Mouse (Mus musculus): ENCODE data around the gene Dbf4. TPM values are rescaled to one million over a fixed set of nuclear protein-coding genes. Genes with fewer than 3 reads are reported as not detected.
A peak's percentile ranks its signal among the peaks of the same experiment; 100 is the strongest.

Dbf4 gene
- polyA plus RNA-seq, 1 experiment from 2014 or later, result 29.7 TPM

DNA sequence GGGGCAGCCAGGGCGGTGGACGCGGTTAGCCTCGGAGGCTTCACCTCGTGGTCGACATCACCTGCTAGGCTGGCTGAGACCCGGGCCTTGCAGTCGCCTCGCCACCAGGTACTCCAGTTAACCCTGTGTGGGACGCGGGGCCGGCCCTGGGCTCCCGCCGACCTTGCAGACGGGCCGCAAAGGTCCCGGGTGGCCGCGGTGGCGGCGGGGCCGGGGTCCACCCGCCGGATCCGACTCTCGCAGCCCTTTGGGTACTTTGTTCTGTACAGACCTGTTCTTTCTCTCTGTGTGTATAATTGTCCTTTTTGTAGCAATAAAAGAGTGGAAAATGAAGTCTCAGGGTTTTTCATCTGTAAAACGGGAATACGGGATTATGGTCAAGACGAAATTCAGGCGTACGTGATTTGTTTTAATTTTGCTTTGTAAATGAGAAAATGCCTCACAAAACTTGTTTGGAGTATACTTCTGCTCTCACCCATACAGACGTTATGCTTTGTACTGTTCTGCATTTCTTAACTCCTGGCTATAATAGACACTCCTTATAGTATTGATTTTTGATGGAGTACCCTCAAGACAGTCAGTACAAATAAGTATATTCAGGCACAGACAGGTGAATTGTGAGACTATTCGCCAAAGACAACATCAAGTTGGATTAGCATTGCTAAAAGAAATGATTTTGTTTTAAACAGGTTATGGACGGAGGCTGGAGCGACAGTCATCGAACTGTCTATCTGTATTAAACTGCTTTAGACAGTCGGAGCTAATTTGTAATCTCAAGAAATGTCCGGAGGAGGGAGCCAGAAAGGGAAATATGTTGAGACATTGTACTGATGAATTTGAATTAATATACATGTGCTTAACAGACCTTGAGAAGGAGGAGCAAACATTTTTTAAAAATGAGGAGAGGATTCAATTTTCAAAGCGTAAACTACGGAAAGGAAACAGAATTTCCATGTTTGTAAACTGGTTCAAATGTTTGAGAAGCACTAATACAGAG lies 714 bp upstream of the Dbf4 start:
- H3K9me3 ChIP-seq (ENCODE audit: control insufficient read depth, low read length), result no peaks in the 10 kb centered on the region
- H3K4me1 ChIP-seq (ENCODE audit: control insufficient read depth in 2 of 2, insufficient read depth in 2 of 2, low read length in 2 of 2), result peaks cover 0 to 17% of the 10 kb centered on the region in 2 experiments; a peak in 2 of 4 replicates
- WGBS, result 1% methylated on average over 40 of the region's 40 CpGs
- H3K4me3 ChIP-seq (ENCODE audit: control insufficient read depth in 1 of 2, insufficient read depth in 1 of 2, low read depth in 1 of 2, low read length in 2 of 2), result peak overlapping the region; percentile 86 to 89
- no peak for ATAC-seq (ENCODE audit: insufficient number of reproducible peaks, insufficient read depth, low FRiP score, low read depth)
- peak overlapping the region; percentile 46 to 80 for H3K27ac ChIP-seq (replicated peaks in 1 of 2; ENCODE audit: control insufficient read depth in 1 of 2, insufficient read depth in 1 of 2, low read depth in 2 of 2, low read length in 2 of 2)
- peak overlapping the region; percentile 94 for H3K9ac ChIP-seq (ENCODE audit: low read length)
- no peaks in the 10 kb centered on the region for H3K27me3 ChIP-seq (ENCODE audit: control insufficient read depth, insufficient read depth, low read length)
- peak overlapping the region; percentile 91 for H3K4me2 ChIP-seq (ENCODE audit: low read length)
- H3K36me3 ChIP-seq (ENCODE audit: control insufficient read depth, insufficient read depth, low read length), result peaks cover 16% of the 10 kb centered on the region

DNA sequence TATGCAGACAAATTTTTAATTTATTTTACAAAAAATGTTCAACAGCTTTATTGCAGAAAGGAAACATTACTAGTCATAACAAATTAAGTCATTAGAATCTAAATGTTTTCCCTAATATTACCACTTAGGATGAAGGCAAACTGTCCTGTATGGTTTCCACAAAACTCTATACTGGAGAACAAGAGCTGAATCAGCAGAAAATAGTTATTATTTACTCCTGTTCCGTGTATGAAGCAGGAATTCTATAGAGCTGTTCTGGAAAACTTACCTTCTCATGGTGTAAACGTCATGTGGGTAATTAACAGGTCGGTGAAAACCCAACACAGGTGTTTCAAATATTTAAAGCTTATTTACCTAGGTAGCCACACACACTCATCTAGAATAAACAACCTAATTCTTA lies 1.1 kb downstream of the Dbf4 start:
- Histone ChIP-seq H3K4me3 (ENCODE audit: control insufficient read depth in 1 of 2, insufficient read depth in 1 of 2, low read depth in 1 of 2, low read length in 2 of 2) (peak overlapping the region in 1 of 2 experiments; percentile 89; a peak in 2 of 4 replicates), H3K9me3 (ENCODE audit: control insufficient read depth, low read length) (no peaks in the 10 kb centered on the region), H3K9ac (ENCODE audit: low read length) (peak overlapping the region; percentile 93), H3K4me1 (ENCODE audit: control insufficient read depth in 2 of 2, insufficient read depth in 2 of 2, low read length in 2 of 2) (peaks cover 0 to 17% of the 10 kb centered on the region in 2 experiments; a peak in 3 of 4 replicates), H3K27ac (replicated peaks in 1 of 2; ENCODE audit: control insufficient read depth in 1 of 2, insufficient read depth in 1 of 2, low read depth in 2 of 2, low read length in 2 of 2) (no peak overlapping the region), H3K27me3 (ENCODE audit: control insufficient read depth, insufficient read depth, low read length) (no peaks in the 10 kb centered on the region), H3K4me2 (ENCODE audit: low read length) (peak overlapping the region; percentile 91), H3K36me3 (ENCODE audit: control insufficient read depth, insufficient read depth, low read length) (peaks cover 30% of the 10 kb centered on the region)
- ATAC-seq (ENCODE audit: insufficient number of reproducible peaks, insufficient read depth, low FRiP score, low read depth), result no peak
- 18% methylated on average over 3 of the region's 3 CpGs for WGBS

DNA sequence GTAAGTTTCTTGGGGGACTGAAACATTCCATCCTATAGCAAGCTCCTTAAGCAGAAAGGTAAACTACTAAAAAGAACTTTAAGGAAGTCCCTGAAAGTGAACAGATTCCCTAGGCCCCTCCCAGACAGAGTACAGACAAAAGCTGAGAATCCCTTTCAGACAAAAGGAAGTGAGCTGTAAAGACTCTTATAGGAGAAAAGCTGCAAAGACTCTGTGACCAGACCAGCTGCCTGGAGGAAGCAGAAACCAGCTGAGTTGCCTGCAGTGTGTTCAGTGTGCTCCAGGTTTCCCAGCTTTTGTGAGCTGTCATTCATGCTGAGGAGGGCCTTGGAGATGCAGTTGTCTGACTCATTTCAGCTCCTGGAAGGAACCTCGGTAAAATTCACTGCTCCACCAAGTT lies 5.1 kb downstream of the Dbf4 start:
- Histone ChIP-seq H3K27me3 (ENCODE audit: control insufficient read depth, insufficient read depth, low read length) (no peaks in the 10 kb centered on the region), H3K4me2 (ENCODE audit: low read length) (no peak overlapping the region), H3K36me3 (ENCODE audit: control insufficient read depth, insufficient read depth, low read length) (peaks cover 48% of the 10 kb centered on the region), H3K4me3 (ENCODE audit: control insufficient read depth in 1 of 2, insufficient read depth in 1 of 2, low read depth in 1 of 2, low read length in 2 of 2) (no peak overlapping the region), H3K9me3 (ENCODE audit: control insufficient read depth, low read length) (no peaks in the 10 kb centered on the region), H3K9ac (ENCODE audit: low read length) (no peak overlapping the region), H3K27ac (replicated peaks in 1 of 2; ENCODE audit: control insufficient read depth in 1 of 2, insufficient read depth in 1 of 2, low read depth in 2 of 2, low read length in 2 of 2) (no peak overlapping the region), H3K4me1 (ENCODE audit: control insufficient read depth in 2 of 2, insufficient read depth in 2 of 2, low read length in 2 of 2) (peaks cover 0 to 9% of the 10 kb centered on the region in 2 experiments; a peak in 2 of 4 replicates)
- no peak for ATAC-seq (ENCODE audit: insufficient number of reproducible peaks, insufficient read depth, low FRiP score, low read depth)
- 19% methylated on average over 1 of the region's 1 CpGs for WGBS

DNA sequence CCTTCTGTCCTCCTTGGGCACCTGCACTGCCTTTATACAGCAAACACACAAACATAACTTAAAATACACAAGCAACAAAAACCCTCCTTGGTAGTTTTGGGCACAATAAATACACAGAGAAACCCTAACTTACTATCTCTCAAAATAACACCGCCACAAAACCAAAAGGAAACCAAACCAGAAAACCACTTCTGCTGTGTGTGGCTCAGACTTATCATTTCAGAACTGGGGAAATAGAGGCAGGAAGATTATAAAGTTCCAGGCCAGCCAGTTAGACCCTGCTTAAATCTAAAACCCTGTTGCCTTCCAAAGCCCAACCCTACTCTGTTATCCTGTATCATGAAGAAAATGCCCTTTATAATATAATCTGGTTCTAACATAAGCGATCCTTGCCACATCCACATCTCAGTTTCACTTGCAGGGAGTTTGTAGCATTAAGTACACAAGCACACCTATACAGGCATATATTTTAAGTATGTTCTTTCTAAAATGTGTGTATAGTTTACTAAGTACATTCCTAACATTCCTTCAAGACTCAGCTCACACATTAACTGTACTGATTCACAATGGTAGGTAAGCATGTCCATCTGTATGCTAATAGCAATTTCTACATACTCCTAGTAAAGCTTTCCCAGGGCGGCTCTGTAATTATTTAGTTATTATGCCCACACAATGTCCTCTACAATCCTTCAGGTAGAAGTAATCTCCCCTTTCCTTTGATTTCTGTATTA lies 5.7 kb downstream of the Dbf4 start:
- 89% methylated on average over 3 of the region's 3 CpGs for WGBS
- Histone ChIP-seq H3K27ac (replicated peaks in 1 of 2; ENCODE audit: control insufficient read depth in 1 of 2, insufficient read depth in 1 of 2, low read depth in 2 of 2, low read length in 2 of 2) (no peak overlapping the region), H3K36me3 (ENCODE audit: control insufficient read depth, insufficient read depth, low read length) (peaks cover 54% of the 10 kb centered on the region)

DNA sequence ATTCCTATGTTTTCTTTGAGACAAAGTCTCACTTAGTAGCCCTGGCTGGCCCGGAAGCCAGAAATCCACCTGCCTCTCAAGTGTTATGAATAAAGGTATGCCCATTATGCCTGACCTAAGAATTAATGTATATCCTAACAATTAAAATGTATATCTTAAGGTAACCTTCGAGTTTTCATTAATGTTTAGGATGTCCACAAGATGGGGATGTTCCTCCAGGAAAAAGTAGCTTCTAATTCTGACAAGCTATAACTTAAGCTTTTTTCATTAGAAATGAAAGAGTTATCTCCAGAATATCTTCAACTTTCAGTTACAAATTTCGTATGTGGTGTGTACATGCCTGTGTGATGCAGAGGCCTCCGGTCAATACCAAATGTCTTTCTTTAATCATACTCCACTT lies 13.8 kb downstream of the Dbf4 start:
- Histone ChIP-seq H3K4me3 (ENCODE audit: control insufficient read depth in 1 of 2, insufficient read depth in 1 of 2, low read depth in 1 of 2, low read length in 2 of 2) (no peak overlapping the region), H3K9me3 (ENCODE audit: control insufficient read depth, low read length) (no peaks in the 10 kb centered on the region), H3K4me1 (ENCODE audit: control insufficient read depth in 2 of 2, insufficient read depth in 2 of 2, low read length in 2 of 2) (no peaks in the 10 kb centered on the region), H3K9ac (ENCODE audit: low read length) (no peak overlapping the region), H3K27me3 (ENCODE audit: control insufficient read depth, insufficient read depth, low read length) (no peaks in the 10 kb centered on the region), H3K27ac (replicated peaks in 1 of 2; ENCODE audit: control insufficient read depth in 1 of 2, insufficient read depth in 1 of 2, low read depth in 2 of 2, low read length in 2 of 2) (no peak overlapping the region), H3K36me3 (ENCODE audit: control insufficient read depth, insufficient read depth, low read length) (peaks cover 79% of the 10 kb centered on the region), H3K4me2 (ENCODE audit: low read length) (no peak overlapping the region)
- ATAC-seq (ENCODE audit: insufficient number of reproducible peaks, insufficient read depth, low FRiP score, low read depth), result no peak
- WGBS, result 84% methylated on average over 4 of the region's 4 CpGs

More for the DNA sequence above, 5.7 kb downstream of the Dbf4 start:
- Histone ChIP-seq H3K27me3 (ENCODE audit: control insufficient read depth, insufficient read depth, low read length) (no peaks in the 10 kb centered on the region), H3K4me3 (ENCODE audit: control insufficient read depth in 1 of 2, insufficient read depth in 1 of 2, low read depth in 1 of 2, low read length in 2 of 2) (no peak overlapping the region), H3K4me1 (ENCODE audit: control insufficient read depth in 2 of 2, insufficient read depth in 2 of 2, low read length in 2 of 2) (peaks cover 0 to 9% of the 10 kb centered on the region in 2 experiments; a peak in 2 of 4 replicates), H3K9ac (ENCODE audit: low read length) (no peak overlapping the region), H3K9me3 (ENCODE audit: control insufficient read depth, low read length) (no peaks in the 10 kb centered on the region), H3K4me2 (ENCODE audit: low read length) (no peak overlapping the region)
- no peak for ATAC-seq (ENCODE audit: insufficient number of reproducible peaks, insufficient read depth, low FRiP score, low read depth)

DNA sequence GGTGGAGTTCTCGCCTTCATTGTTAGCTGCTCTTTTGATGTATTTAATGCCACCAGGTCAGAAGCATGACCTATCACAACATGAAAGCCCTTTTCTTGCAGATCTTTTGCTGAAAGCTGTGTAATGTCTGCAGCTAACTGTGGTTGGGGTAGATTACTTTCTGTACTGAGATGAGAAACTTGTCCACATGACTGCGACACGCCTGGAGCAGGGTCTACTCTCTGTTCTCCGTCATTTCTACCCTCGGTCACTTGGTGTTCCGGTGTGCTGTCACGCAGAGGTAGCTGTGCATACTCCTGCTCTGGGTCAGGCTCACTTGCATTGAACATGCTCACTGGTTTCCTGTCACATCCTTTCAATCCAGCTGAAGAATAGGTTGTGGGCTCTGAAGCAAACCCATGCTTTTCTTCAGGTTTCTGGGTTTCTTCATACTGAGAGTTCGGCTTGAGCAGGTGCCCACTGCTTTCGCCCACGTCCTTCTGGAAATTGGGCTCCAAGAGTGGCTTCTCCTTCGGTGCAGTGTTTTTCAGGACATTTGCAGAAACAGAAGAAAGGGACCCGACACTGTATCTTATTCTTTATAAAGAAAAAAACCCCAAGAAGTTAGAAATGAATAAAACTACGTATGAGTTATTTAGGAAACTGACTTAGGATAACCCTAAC lies 24.8 kb downstream of the Dbf4 start:
- no peaks in the 10 kb centered on the region for H3K9me3 ChIP-seq (ENCODE audit: control insufficient read depth, low read length)
- no peaks in the 10 kb centered on the region for H3K4me1 ChIP-seq (ENCODE audit: control insufficient read depth in 2 of 2, insufficient read depth in 2 of 2, low read length in 2 of 2)
- peaks cover 65% of the 10 kb centered on the region for H3K36me3 ChIP-seq (ENCODE audit: control insufficient read depth, insufficient read depth, low read length)
- H3K27me3 ChIP-seq (ENCODE audit: control insufficient read depth, insufficient read depth, low read length), result no peaks in the 10 kb centered on the region
- no peak overlapping the region for H3K4me2 ChIP-seq (ENCODE audit: low read length)
- no peak overlapping the region for H3K4me3 ChIP-seq (ENCODE audit: control insufficient read depth in 1 of 2, insufficient read depth in 1 of 2, low read depth in 1 of 2, low read length in 2 of 2)
- WGBS, result 93% methylated on average over 13 of the region's 13 CpGs
- no peak overlapping the region for H3K27ac ChIP-seq (replicated peaks in 1 of 2; ENCODE audit: control insufficient read depth in 1 of 2, insufficient read depth in 1 of 2, low read depth in 2 of 2, low read length in 2 of 2)
- ATAC-seq (ENCODE audit: insufficient number of reproducible peaks, insufficient read depth, low FRiP score, low read depth), result no peak
- H3K9ac ChIP-seq (ENCODE audit: low read length), result no peak overlapping the region

DNA sequence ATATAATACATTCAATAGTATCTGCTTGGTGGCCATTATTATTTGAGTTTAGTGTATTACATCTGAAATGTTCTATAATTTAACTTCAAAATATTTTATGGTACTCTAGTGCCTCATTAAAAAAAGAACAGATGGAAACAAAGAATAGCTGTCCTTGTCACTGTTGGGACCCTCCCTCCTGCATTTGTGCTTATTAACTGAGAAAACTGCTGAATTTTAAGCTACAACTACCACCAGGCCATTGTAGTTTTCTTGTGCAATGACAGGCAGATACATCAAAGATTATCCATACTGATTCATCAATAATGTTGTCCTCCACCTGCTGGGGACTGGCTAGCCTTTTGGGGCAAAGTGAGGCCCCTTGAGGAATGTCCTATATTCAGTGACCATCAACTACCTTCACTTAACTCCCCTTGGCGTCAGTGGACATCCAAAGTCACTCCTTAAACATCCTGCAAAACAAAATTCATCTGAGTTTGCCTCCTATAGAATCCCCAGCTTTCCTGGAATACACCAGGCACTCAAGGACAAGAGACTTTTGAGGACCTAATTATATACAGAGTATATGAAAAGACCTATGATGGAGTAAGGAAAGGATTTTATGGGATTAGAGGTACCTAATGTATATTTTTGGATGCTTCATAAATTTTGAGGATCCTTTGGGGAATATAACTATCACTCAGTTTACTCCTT lies 28.5 kb downstream of the Dbf4 start:
- ATAC-seq (ENCODE audit: insufficient number of reproducible peaks, insufficient read depth, low FRiP score, low read depth), result no peak
- Histone ChIP-seq H3K9ac (ENCODE audit: low read length) (no peak overlapping the region), H3K36me3 (ENCODE audit: control insufficient read depth, insufficient read depth, low read length) (peaks cover 34% of the 10 kb centered on the region), H3K27ac (replicated peaks in 1 of 2; ENCODE audit: control insufficient read depth in 1 of 2, insufficient read depth in 1 of 2, low read depth in 2 of 2, low read length in 2 of 2) (no peak overlapping the region), H3K4me2 (ENCODE audit: low read length) (no peak overlapping the region), H3K9me3 (ENCODE audit: control insufficient read depth, low read length) (no peaks in the 10 kb centered on the region), H3K4me3 (ENCODE audit: control insufficient read depth in 1 of 2, insufficient read depth in 1 of 2, low read depth in 1 of 2, low read length in 2 of 2) (no peak overlapping the region), H3K4me1 (ENCODE audit: control insufficient read depth in 2 of 2, insufficient read depth in 2 of 2, low read length in 2 of 2) (no peaks in the 10 kb centered on the region), H3K27me3 (ENCODE audit: control insufficient read depth, insufficient read depth, low read length) (no peaks in the 10 kb centered on the region)
- 68% methylated on average over 1 of the region's 1 CpGs for WGBS

Measured in heart, embryonic 14.5 days (tissue).